Mouse (Mus musculus): ENCODE results near the gene Arl3. TPM values are rescaled to one million over a fixed set of nuclear protein-coding genes. Genes with fewer than 3 reads are reported as not detected.

The Arl3 gene
- total and polyA plus RNA-seq, 2 experiments from 2014 or later, result 37.2 to 80.6 TPM

GRCm38 (mm10) chr19:46497230-46497629 is 75.8 kb downstream of the Arl3 start:
- no peak for ATAC-seq (ENCODE audit: insufficient read depth, low read depth)
- no peak overlapping the region for H3K27ac ChIP-seq (ENCODE audit: low read depth)
- no peaks in the 10 kb centered on the region for H3K27me3 ChIP-seq (ENCODE audit: control insufficient read depth, insufficient read depth, low read length)
- H3K4me2 ChIP-seq (ENCODE audit: low read depth, low read length), result no peak overlapping the region
- no peak overlapping the region for H3K4me3 ChIP-seq (ENCODE audit: low read depth, low read length)
- 60% methylated on average over 2 of the region's 2 CpGs for WGBS
- DNase-seq (ENCODE audit: low spot score), result no peak
- no peaks in the 10 kb centered on the region for H3K9me3 ChIP-seq (replicated peaks; ENCODE audit: control insufficient read depth, low read length)
- no peaks in the 10 kb centered on the region for H3K36me3 ChIP-seq (replicated peaks; ENCODE audit: control insufficient read depth, insufficient read depth, low read length)
- TF ChIP-seq CTCF (IDR thresholded peaks at IDR 0.05; ENCODE audit: low read depth), result no peak
- no peak for TF ChIP-seq EP300 (IDR thresholded peaks at IDR 0.05; ENCODE audit: low read depth)
- no peak overlapping the region for H3K9ac ChIP-seq (replicated peaks; ENCODE audit: low read depth, low read length)
- no peaks in the 10 kb centered on the region for H3K4me1 ChIP-seq (ENCODE audit: control insufficient read depth, insufficient read depth)

- Histone ChIP-seq H3K27me3 (ENCODE audit: control insufficient read depth, insufficient read depth, low read length) (no peaks in the 10 kb centered on the region), H3K36me3 (replicated peaks; ENCODE audit: control insufficient read depth, insufficient read depth, low read length) (no peaks in the 10 kb centered on the region), H3K9ac (replicated peaks; ENCODE audit: low read depth, low read length) (no peak overlapping the region), H3K4me3 (ENCODE audit: low read depth, low read length) (no peak overlapping the region), H3K9me3 (replicated peaks; ENCODE audit: control insufficient read depth, low read length) (no peaks in the 10 kb centered on the region), H3K27ac (ENCODE audit: low read depth) (no peak overlapping the region), H3K4me2 (ENCODE audit: low read depth, low read length) (no peak overlapping the region), H3K4me1 (ENCODE audit: control insufficient read depth, insufficient read depth) (peaks cover 5% of the 10 kb centered on the region; the same call in 1 of the 2 replicates)
- DNase-seq (ENCODE audit: low spot score), result no peak
- 72% methylated on average over 8 of the region's 8 CpGs for WGBS
- TF ChIP-seq EP300 (IDR thresholded peaks at IDR 0.05; ENCODE audit: low read depth) (no peak), CTCF (IDR thresholded peaks at IDR 0.05; ENCODE audit: low read depth) (no peak)
- ATAC-seq (ENCODE audit: insufficient read depth, low read depth), result no peak
Observed at GRCm38 (mm10) chr19:46495136-46495535, 77.9 kb downstream of the Arl3 start.

GRCm38 (mm10) chr19:46490634-46491033 is 82.4 kb downstream of the Arl3 start:
- Histone ChIP-seq H3K27ac (ENCODE audit: low read depth) (no peak overlapping the region), H3K9me3 (replicated peaks; ENCODE audit: control insufficient read depth, low read length) (no peaks in the 10 kb centered on the region), H3K27me3 (ENCODE audit: control insufficient read depth, insufficient read depth, low read length) (no peaks in the 10 kb centered on the region), H3K9ac (replicated peaks; ENCODE audit: low read depth, low read length) (no peak overlapping the region), H3K4me3 (ENCODE audit: low read depth, low read length) (no peak overlapping the region), H3K4me1 (ENCODE audit: control insufficient read depth, insufficient read depth) (peaks cover 24% of the 10 kb centered on the region), H3K36me3 (replicated peaks; ENCODE audit: control insufficient read depth, insufficient read depth, low read length) (no peaks in the 10 kb centered on the region; the same call in 1 of the 2 replicates), H3K4me2 (ENCODE audit: low read depth, low read length) (no peak overlapping the region)
- peak; percentile 59 for ATAC-seq (ENCODE audit: insufficient read depth, low read depth)
- WGBS, result 9% methylated on average over 2 of the region's 2 CpGs
- TF ChIP-seq CTCF (IDR thresholded peaks at IDR 0.05; ENCODE audit: low read depth), result no peak
- no peak for TF ChIP-seq EP300 (IDR thresholded peaks at IDR 0.05; ENCODE audit: low read depth)
- no peak for DNase-seq (ENCODE audit: low spot score)

- no peaks in the 10 kb centered on the region; the same call in 1 of the 2 replicates for H3K36me3 ChIP-seq (replicated peaks; ENCODE audit: control insufficient read depth, insufficient read depth, low read length)
- TF ChIP-seq EP300 (IDR thresholded peaks at IDR 0.05; ENCODE audit: low read depth) (no peak), CTCF (IDR thresholded peaks at IDR 0.05; ENCODE audit: low read depth) (no peak)
- no peaks in the 10 kb centered on the region for H3K27me3 ChIP-seq (ENCODE audit: control insufficient read depth, insufficient read depth, low read length)
- DNase-seq (ENCODE audit: low spot score), result no peak
- WGBS, result 96% methylated on average over 1 of the region's 1 CpGs
- ATAC-seq (ENCODE audit: insufficient read depth, low read depth), result no peak
- no peak overlapping the region for H3K4me3 ChIP-seq (ENCODE audit: low read depth, low read length)
- H3K27ac ChIP-seq (ENCODE audit: low read depth), result no peak overlapping the region
- no peak overlapping the region for H3K9ac ChIP-seq (replicated peaks; ENCODE audit: low read depth, low read length)
- peaks cover 36% of the 10 kb centered on the region for H3K4me1 ChIP-seq (ENCODE audit: control insufficient read depth, insufficient read depth)
- no peaks in the 10 kb centered on the region for H3K9me3 ChIP-seq (replicated peaks; ENCODE audit: control insufficient read depth, low read length)
- no peak overlapping the region for H3K4me2 ChIP-seq (ENCODE audit: low read depth, low read length)
Observed at GRCm38 (mm10) chr19:46489448-46489847, 83.5 kb downstream of the Arl3 start.

- Histone ChIP-seq H3K4me1 (ENCODE audit: control insufficient read depth, insufficient read depth) (peaks cover 63% of the 10 kb centered on the region), H3K4me2 (ENCODE audit: low read depth, low read length) (no peak overlapping the region), H3K4me3 (ENCODE audit: low read depth, low read length) (no peak overlapping the region), H3K27me3 (ENCODE audit: control insufficient read depth, insufficient read depth, low read length) (no peaks in the 10 kb centered on the region), H3K9ac (replicated peaks; ENCODE audit: low read depth, low read length) (no peak overlapping the region), H3K9me3 (replicated peaks; ENCODE audit: control insufficient read depth, low read length) (no peaks in the 10 kb centered on the region), H3K27ac (ENCODE audit: low read depth) (peak overlapping the region; percentile 37; the same call in 1 of the 2 replicates), H3K36me3 (replicated peaks; ENCODE audit: control insufficient read depth, insufficient read depth, low read length) (no peaks in the 10 kb centered on the region; the same call in 1 of the 2 replicates)
- ATAC-seq (ENCODE audit: insufficient read depth, low read depth), result no peak
- TF ChIP-seq CTCF (IDR thresholded peaks at IDR 0.05; ENCODE audit: low read depth), result no peak
- TF ChIP-seq EP300 (IDR thresholded peaks at IDR 0.05; ENCODE audit: low read depth), result no peak
- 46% methylated on average over 2 of the region's 2 CpGs for WGBS
- DNase-seq (ENCODE audit: low spot score), result no peak
Observed at GRCm38 (mm10) chr19:46486709-46487108, 86.3 kb downstream of the Arl3 start.

GRCm38 (mm10) chr19:46485847-46486246 is 87.2 kb downstream of the Arl3 start:
- Histone ChIP-seq H3K4me1 (ENCODE audit: control insufficient read depth, insufficient read depth) (peaks cover 67% of the 10 kb centered on the region), H3K9me3 (replicated peaks; ENCODE audit: control insufficient read depth, low read length) (no peaks in the 10 kb centered on the region), H3K4me3 (ENCODE audit: low read depth, low read length) (no peak overlapping the region), H3K9ac (replicated peaks; ENCODE audit: low read depth, low read length) (no peak overlapping the region; the same call in 1 of the 2 replicates), H3K27ac (ENCODE audit: low read depth) (peak overlapping the region; percentile 98), H3K36me3 (replicated peaks; ENCODE audit: control insufficient read depth, insufficient read depth, low read length) (peaks cover 3% of the 10 kb centered on the region; the same call in 1 of the 2 replicates), H3K27me3 (ENCODE audit: control insufficient read depth, insufficient read depth, low read length) (no peaks in the 10 kb centered on the region), H3K4me2 (ENCODE audit: low read depth, low read length) (no peak overlapping the region)
- TF ChIP-seq CTCF (IDR thresholded peaks at IDR 0.05; ENCODE audit: low read depth), result no peak
- TF ChIP-seq EP300 (IDR thresholded peaks at IDR 0.05; ENCODE audit: low read depth), result no peak
- DNase-seq (ENCODE audit: low spot score), result no peak
- WGBS, result 59% methylated on average over 9 of the region's 9 CpGs
- ATAC-seq (ENCODE audit: insufficient read depth, low read depth), result no peak

All from heart, postnatal 0 days (tissue).